Mouse (Mus musculus) CH12.LX (cell line): ENCODE data around the gene Cnih3. TPM values are rescaled to one million over a fixed set of nuclear protein-coding genes. Genes with fewer than 3 reads are reported as not detected.

Experiments
- DNase-seq: peaks from one replicate; pipeline ENCODE4 v3.0.0-alpha.2; 2013; ENCODE audit errors: extremely low read depth
- H3K27ac ChIP-seq: 2 replicates; pipeline ENCODE4 v1.5.1; 2012; ENCODE audit warnings: low read depth, mild to moderate bottlenecking, control low read depth, moderate library complexity; ENCODE audit not compliant: insufficient read depth
- H3K27me3 ChIP-seq: replicated peaks from 2 replicates; pipeline ENCODE3; 2012; ENCODE audit warnings: inconsistent platforms
- H3K36me3 ChIP-seq, 2 experiments: replicated peaks in 1 of 2; 2 replicates each; pipeline versions ENCODE3 to v1.6.1; 2012; ENCODE audit warnings: inconsistent platforms in 1 of 2, low read length in 1 of 2, mild to moderate bottlenecking in 1 of 2, mixed read lengths in 1 of 2, moderate library complexity in 1 of 2; ENCODE audit not compliant: control insufficient read depth in 1 of 2, insufficient read depth in 1 of 2
- H3K4me1 ChIP-seq, 2 experiments: 2 replicates each; pipeline ENCODE4 v1.6.1; 2012; ENCODE audit warnings: inconsistent platforms in 1 of 2, moderate library complexity in 1 of 2; ENCODE audit not compliant: insufficient read depth in 2 of 2, control insufficient read depth in 1 of 2
- H3K4me2 ChIP-seq: 2 replicates; pipeline ENCODE4 v1.6.1; 2012; ENCODE audit warnings: low read depth, mild to moderate bottlenecking, control low read depth; ENCODE audit not compliant: poor library complexity, insufficient read depth, severe bottlenecking
- H3K4me3 ChIP-seq, 3 experiments: fragments of 150-350 bp in 1 of 3; sonication (generic) in 1 of 3; replicated peaks in 1 of 3; 2 replicates each; pipeline versions ENCODE3 to v1.5.1; 2011 to 2012; ENCODE audit warnings: low read depth in 2 of 3, low read length in 2 of 3, mild to moderate bottlenecking in 2 of 3, moderate library complexity in 2 of 3, control low read depth in 1 of 3, improper control_type of control experiment in 1 of 3, inconsistent platforms in 1 of 3, mixed read lengths in 1 of 3; ENCODE audit not compliant: poor library complexity in 1 of 3
- H3K79me2 ChIP-seq: replicated peaks from 2 replicates; pipeline ENCODE4 v1.6.1; 2012; ENCODE audit warnings: mild to moderate bottlenecking, moderate library complexity; ENCODE audit not compliant: control insufficient read depth, poor library complexity, insufficient read depth, severe bottlenecking; ENCODE audit errors: extremely low read depth
- H3K9ac ChIP-seq: 2 replicates; pipeline ENCODE4 v1.6.1; 2012; ENCODE audit warnings: low read depth, mild to moderate bottlenecking, control low read depth, moderate library complexity; ENCODE audit not compliant: insufficient read depth
- H3K9me3 ChIP-seq: replicated peaks from 2 replicates; pipeline ENCODE3; 2012; ENCODE audit warnings: low read length, inconsistent platforms, mixed read lengths
- CHD1 ChIP-seq: IDR thresholded peaks from 2 replicates; pipeline ENCODE4 v1.6.1; 2012; ENCODE audit warnings: low read depth, low read length, improper control_type of control experiment, inconsistent platforms
- CTCF ChIP-seq, 2 experiments: IDR thresholded peaks in 1 of 2; conservative IDR thresholded peaks in 1 of 2; 2 replicates each; pipeline ENCODE4 v1.5.1; 2011 to 2012; ENCODE audit warnings: low read depth in 2 of 2, low read length in 2 of 2, improper control_type of control experiment in 1 of 2, inconsistent platforms in 1 of 2, mild to moderate bottlenecking in 1 of 2, moderate library complexity in 1 of 2
- ETS1 ChIP-seq: conservative IDR thresholded peaks from 2 replicates; pipeline ENCODE4 v1.6.1; 2012; ENCODE audit warnings: low read depth, mild to moderate bottlenecking, inconsistent platforms, low read length, improper control_type of control experiment, moderate library complexity
- GABPA ChIP-seq: IDR thresholded peaks from 2 replicates; pipeline ENCODE4 v1.6.1; 2012; ENCODE audit warnings: low read depth, low read length, improper control_type of control experiment, inconsistent platforms; ENCODE audit not compliant: insufficient replicate concordance
- KAT2A ChIP-seq: IDR thresholded peaks from 2 replicates; pipeline ENCODE4 v1.6.1; 2012; ENCODE audit warnings: low read length, improper control_type of control experiment, inconsistent platforms; ENCODE audit not compliant: insufficient replicate concordance
- MAFK ChIP-seq: IDR thresholded peaks from 2 replicates; pipeline ENCODE4 v1.6.1; 2011; ENCODE audit warnings: low read length, improper control_type of control experiment; ENCODE audit not compliant: insufficient replicate concordance
- MAZ ChIP-seq: IDR thresholded peaks from 2 replicates; pipeline ENCODE4 v1.6.1; 2012; ENCODE audit warnings: low read depth, mild to moderate bottlenecking, inconsistent platforms, low read length, improper control_type of control experiment, moderate library complexity
- MEF2A ChIP-seq: IDR thresholded peaks from 2 replicates; pipeline ENCODE4 v1.6.1; 2014; ENCODE audit warnings: low read depth, mild to moderate bottlenecking, inconsistent platforms, low read length, improper control_type of control experiment, borderline replicate concordance
- MXI1 ChIP-seq: IDR thresholded peaks from 2 replicates; pipeline ENCODE4 v1.6.1; 2011; ENCODE audit warnings: mild to moderate bottlenecking, low read depth, low read length, improper control_type of control experiment
- MYC ChIP-seq: IDR thresholded peaks from 2 replicates; pipeline ENCODE4 v1.6.1; 2011; ENCODE audit warnings: low read depth, mild to moderate bottlenecking, improper control_type of control experiment, low read length
- NELFE ChIP-seq: IDR thresholded peaks from 2 replicates; pipeline ENCODE4 v1.6.1; 2011; ENCODE audit warnings: low read depth, low read length, improper control_type of control experiment
- PAX5 ChIP-seq: IDR thresholded peaks from 2 replicates; pipeline ENCODE4 v1.6.1; 2012; ENCODE audit warnings: low read length, inconsistent platforms, mixed read lengths
- POLR2AphosphoS2 ChIP-seq: IDR thresholded peaks from 2 replicates; pipeline ENCODE4 v1.6.1; 2011; ENCODE audit warnings: low read depth, low read length, improper control_type of control experiment
- RCOR1 ChIP-seq: conservative IDR thresholded peaks from 2 replicates; pipeline ENCODE4 v1.6.1; 2012; ENCODE audit warnings: low read depth, mild to moderate bottlenecking, inconsistent platforms, low read length, improper control_type of control experiment
- SMC3 ChIP-seq: IDR thresholded peaks from 2 replicates; pipeline ENCODE4 v1.6.1; 2011; ENCODE audit warnings: low read depth, low read length, improper control_type of control experiment
- TBP ChIP-seq: conservative IDR thresholded peaks from 2 replicates; pipeline ENCODE4 v1.6.1; 2011; ENCODE audit warnings: low read depth, low read length, improper control_type of control experiment
- TCF12 ChIP-seq: IDR thresholded peaks from 2 replicates; pipeline ENCODE4 v1.6.1; 2014; ENCODE audit warnings: low read depth, mild to moderate bottlenecking, inconsistent platforms, low read length, improper control_type of control experiment
- UBTF ChIP-seq: IDR thresholded peaks from 2 replicates; pipeline ENCODE4 v1.6.1; 2012; ENCODE audit warnings: low read depth, mild to moderate bottlenecking, inconsistent platforms, low read length, improper control_type of control experiment, moderate library complexity
- USF1 ChIP-seq: IDR thresholded peaks from 2 replicates; pipeline ENCODE4 v1.6.1; 2014; ENCODE audit warnings: low read depth, mild to moderate bottlenecking, inconsistent platforms, low read length, improper control_type of control experiment
- ZKSCAN1 ChIP-seq: IDR thresholded peaks from 2 replicates; pipeline ENCODE4 v1.6.1; 2012; ENCODE audit warnings: low read depth, inconsistent platforms, low read length, improper control_type of control experiment, borderline replicate concordance
- dilution Hi-C: fragments of 300-500 bp; cut with MboI; formaldehyde crosslinking; loops from 2 replicates; pipeline ENCODE4 v1.14.3; 2020; ENCODE audit warnings: low sequenced_read_pairs; ENCODE audit not compliant: extremely low pct_unique_long_range_greater_than_20kb, extremely low pct_ligation_motif_present
- in situ Hi-C: fragments of 300-500 bp; cut with MboI; formaldehyde crosslinking; loops from 3 replicates; pipeline ENCODE4 v1.14.3; 2019; ENCODE audit warnings: low sequenced_read_pairs, low pct_ligation_motif_present, low pct_unique_long_range_greater_than_20kb, mixed read lengths
- polyA plus RNA-seq: library from polyadenylated mRNA; unstranded; fragments of >175 nt; gene quantifications from 2 replicates; pipeline ENCODE4 v1.2.1, GENCODE M21; 2012; ENCODE audit warnings: low read depth; ENCODE audit not compliant: insufficient read length
- total RNA-seq, 2 experiments: library from RNA; depleted of rRNA; stranded (reverse); fragments of 300-350 nt in 1 of 2; fragments of >200 nt in 1 of 2; gene quantifications; 2 replicates each; pipeline ENCODE4 v1.2.3; 2012 to 2014

The Cnih3 gene
- total and polyA plus RNA-seq, 3 experiments, result not detected

DNA sequence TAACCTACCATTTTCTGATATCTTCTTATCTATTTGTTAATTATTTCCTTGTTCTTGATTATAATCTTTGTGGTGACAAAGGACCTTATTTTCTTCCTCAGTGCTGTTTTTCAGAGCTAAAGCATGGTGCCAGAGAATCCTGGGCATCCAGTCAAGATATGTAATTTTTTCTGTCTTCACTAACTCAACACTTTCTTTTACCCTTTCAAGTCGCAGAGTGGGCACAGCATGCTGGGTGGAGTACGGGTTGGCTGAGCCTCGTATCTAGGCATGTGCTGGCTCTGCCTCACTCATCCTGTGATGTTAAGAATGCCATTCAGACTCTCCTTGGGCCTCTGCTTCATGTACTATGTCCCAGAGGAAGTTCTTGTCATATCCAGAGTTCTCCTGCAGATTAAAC is 46.8 kb downstream of the Cnih3 start:
- H3K9ac ChIP-seq, result no peak overlapping the region
- no peak overlapping the region for H3K4me3 ChIP-seq
- TF ChIP-seq USF1, result no peak
- TF ChIP-seq MXI1, result no peak
- TF ChIP-seq MAZ, result no peak
- TF ChIP-seq PAX5, result no peak
- TF ChIP-seq GABPA, result no peak
- TF ChIP-seq KAT2A, result no peak
- no peak for TF ChIP-seq POLR2AphosphoS2
- no peak for TF ChIP-seq ZKSCAN1
- TF ChIP-seq SMC3, result no peak
- no peak for TF ChIP-seq CHD1
- no peak for TF ChIP-seq MEF2A
- TF ChIP-seq UBTF, result no peak
- in situ Hi-C loops, result no loop called here
- H3K27ac ChIP-seq, result no peak overlapping the region
- DNase-seq, result no peak
- no peaks in the 10 kb centered on the region for H3K79me2 ChIP-seq
- no peak overlapping the region for H3K4me2 ChIP-seq
- dilution Hi-C loops, result no loop called here
- H3K36me3 ChIP-seq, result no peaks in the 10 kb centered on the region
- no peaks in the 10 kb centered on the region for H3K9me3 ChIP-seq
- peaks cover 5 to 17% of the 10 kb centered on the region in 2 experiments; a peak in 3 of 4 replicates for H3K4me1 ChIP-seq
- no peaks in the 10 kb centered on the region for H3K27me3 ChIP-seq

DNA sequence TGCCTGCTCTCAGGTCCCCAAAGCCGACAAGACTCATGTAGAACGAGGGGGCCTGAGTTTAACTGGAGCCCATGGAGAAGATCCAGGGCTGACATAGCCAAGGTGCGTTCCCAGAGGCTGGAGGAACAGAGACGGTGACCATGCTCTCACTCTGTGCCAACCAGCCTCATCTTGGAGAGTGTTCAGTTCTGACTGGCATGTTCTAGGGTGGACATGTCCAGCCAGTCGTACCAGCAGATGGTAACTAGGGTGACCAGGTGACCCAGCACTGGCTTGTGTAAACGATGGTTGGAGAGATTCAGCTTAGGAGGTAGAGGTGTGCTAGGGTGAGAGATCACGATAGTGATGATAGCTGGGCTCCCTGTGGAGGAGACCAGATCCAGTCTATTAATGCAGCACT is 50.6 kb downstream of the Cnih3 start:
- no peak for DNase-seq
- no peak overlapping the region for H3K4me2 ChIP-seq
- TF ChIP-seq TBP (no peak), PAX5 (no peak), CHD1 (no peak), RCOR1 (no peak), CTCF (conservative IDR thresholded peaks at IDR 0.05 in 1 of 2, IDR thresholded peaks at IDR 0.05 in 1 of 2; ENCODE audit: low read depth in 2 of 2, low read length in 2 of 2) (no peak)
- TF ChIP-seq, all 38 proteins: peak for 0
- Histone ChIP-seq H3K9me3 (no peaks in the 10 kb centered on the region), H3K9ac (no peak overlapping the region), H3K36me3 (no peaks in the 10 kb centered on the region), H3K27me3 (no peaks in the 10 kb centered on the region), H3K79me2 (no peaks in the 10 kb centered on the region), H3K4me3 (no peak overlapping the region), H3K4me1 (0 out of 4 replicates have a peak, but pooled peaks cover 0 to 4% of the 10 kb centered on the region in 2 experiments), H3K27ac (no peak overlapping the region)
- in situ Hi-C loops (no loop called here), dilution Hi-C loops (no loop called here)

DNA sequence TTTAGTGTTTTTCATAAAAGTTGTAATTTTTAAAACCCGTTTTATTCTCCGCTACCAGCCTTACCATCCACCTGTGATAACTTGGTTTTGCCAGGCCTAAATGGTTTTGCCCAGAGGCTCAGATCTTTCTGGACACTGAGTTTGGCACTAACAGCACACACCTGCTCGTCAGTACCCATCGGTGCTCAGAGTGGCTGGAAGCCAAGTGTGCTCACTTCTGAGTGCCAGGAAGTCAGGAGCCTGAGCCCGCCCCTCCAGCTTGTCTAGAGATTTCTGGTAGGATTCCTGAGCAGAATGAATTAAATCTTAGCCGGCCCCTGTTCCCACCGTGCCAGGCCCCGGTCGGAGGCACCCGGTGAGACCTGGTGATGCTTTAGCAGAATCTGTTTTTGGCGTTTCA is 54.9 kb downstream of the Cnih3 start:
- no peak overlapping the region for H3K4me3 ChIP-seq
- TF ChIP-seq TCF12 (no peak), MXI1 (no peak), ETS1 (no peak), NELFE (no peak), POLR2AphosphoS2 (no peak), UBTF (no peak), MYC (no peak), MAFK (no peak)
- no peaks in the 10 kb centered on the region for H3K36me3 ChIP-seq
- H3K4me2 ChIP-seq, result no peak overlapping the region
- dilution Hi-C loops (no loop called here), in situ Hi-C loops (no loop called here)
- no peaks in the 10 kb centered on the region for H3K79me2 ChIP-seq
- H3K9ac ChIP-seq, result no peak overlapping the region
- no peaks in the 10 kb centered on the region for H3K9me3 ChIP-seq
- H3K27me3 ChIP-seq, result no peaks in the 10 kb centered on the region
- H3K27ac ChIP-seq, result no peak overlapping the region
- no peaks in the 10 kb centered on the region for H3K4me1 ChIP-seq
- no peak for DNase-seq
